Mouse (Mus musculus): ENCODE data around the gene Gp1bb.

- TF ChIP-seq CTCF (IDR thresholded peaks at IDR 0.05; ENCODE audit: extremely low read depth, insufficient read length, insufficient replicate concordance, low read depth, low read length) (no peak), POLR2A (IDR thresholded peaks at IDR 0.05; ENCODE audit: low read depth, low read length) (no peak)
Measured at GRCm38 (mm10) chr16:18598006-18598405, 24.2 kb downstream of the Gp1bb start.

Data from small intestine, adult 2 months (tissue).